Mouse (Mus musculus) cortical plate, adult 2 months (tissue): Measurements from ENCODE around the gene Zbp1.

Experiments used
- CTCF ChIP-seq: fragments of 200-500 bp; IDR thresholded peaks from 2 replicates; pipeline ENCODE4 v1.5.1; 2011; ENCODE audit warnings: mild to moderate bottlenecking, control low read depth, low read length; ENCODE audit not compliant: insufficient read depth; ENCODE audit errors: extremely low read depth
- POLR2A ChIP-seq: fragments of 200-500 bp; IDR thresholded peaks from 2 replicates; pipeline ENCODE4 v1.6.1; 2011; ENCODE audit warnings: mild to moderate bottlenecking, low read length, control low read depth; ENCODE audit not compliant: insufficient read depth; ENCODE audit errors: extremely low read depth

DNA sequence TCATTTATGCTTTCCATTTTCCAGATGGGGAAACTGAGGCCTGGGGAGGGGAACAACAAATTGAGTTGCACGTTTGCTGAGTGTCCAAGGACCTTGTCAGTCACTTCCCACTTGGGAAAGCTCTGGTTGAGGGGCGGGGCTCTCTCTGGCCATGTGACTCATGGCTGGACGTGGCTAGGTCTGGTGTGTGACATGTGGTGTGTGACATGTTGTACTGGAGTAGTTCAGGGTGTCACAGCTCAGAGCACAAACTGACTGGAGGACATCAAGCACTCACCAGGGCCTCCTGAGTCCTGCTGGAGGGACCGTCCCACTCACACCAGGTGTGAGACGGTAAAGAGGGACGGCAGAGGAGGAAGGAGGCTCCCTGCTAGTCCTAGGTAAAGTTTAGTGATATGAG is 33.4 kb downstream of the Zbp1 start:
- TF ChIP-seq CTCF = no peak
- TF ChIP-seq POLR2A = no peak
